Mouse (Mus musculus) midbrain, embryonic 13.5 days (tissue): ENCODE results near the gene Olfr108. TPM values are rescaled to one million over a fixed set of nuclear protein-coding genes. Genes with fewer than 3 reads are reported as not detected.

Experiments used
- ATAC-seq: fragments of 200-750 bp; cut with Nextera tagmentation; 2 replicates; pipeline ENCODE4 v1.8.0; 2017; ENCODE audit warnings: mild to moderate bottlenecking, moderate TSS enrichment, moderate library complexity
- H3K27ac ChIP-seq: fragments of 300-500 bp; sonication (generic); 2 replicates; pipeline ENCODE4 v1.5.1; 2015; ENCODE audit warnings: inconsistent platforms, mild to moderate bottlenecking, moderate library complexity
- H3K27me3 ChIP-seq: fragments of 300-500 bp; sonication (generic); 2 replicates; pipeline ENCODE4 v1.6.1; 2015; ENCODE audit warnings: mild to moderate bottlenecking, inconsistent platforms
- H3K36me3 ChIP-seq: fragments of 300-500 bp; sonication (generic); 2 replicates; pipeline ENCODE4 v1.6.1; 2015; ENCODE audit warnings: mild to moderate bottlenecking, inconsistent platforms
- H3K4me1 ChIP-seq: fragments of 300-500 bp; sonication (generic); replicated peaks from 2 replicates; pipeline ENCODE4 v1.6.1; 2015; ENCODE audit warnings: inconsistent platforms
- H3K4me2 ChIP-seq: fragments of 300-500 bp; sonication (generic); replicated peaks from 2 replicates; pipeline ENCODE4 v1.6.1; 2015; ENCODE audit warnings: moderate library complexity, mild to moderate bottlenecking, inconsistent platforms
- H3K4me3 ChIP-seq: fragments of 300-500 bp; sonication (generic); replicated peaks from 2 replicates; pipeline ENCODE4 v1.5.1; 2015; ENCODE audit warnings: mild to moderate bottlenecking, inconsistent platforms
- H3K9ac ChIP-seq: fragments of 300-500 bp; sonication (generic); replicated peaks from 2 replicates; pipeline ENCODE4 v1.6.1; 2015; ENCODE audit warnings: mild to moderate bottlenecking, inconsistent platforms
- H3K9me3 ChIP-seq: fragments of 300-500 bp; sonication (generic); 2 replicates; pipeline ENCODE4 v1.6.1; 2016; ENCODE audit warnings: mild to moderate bottlenecking, inconsistent platforms
- WGBS: fragments of 180-500 bp; shearing (Covaris S2); methylation state at CpG from one replicate; pipeline ENCODE4 v1.1.7; 2015; 5-methylcytosine and 5-hydroxymethylcytosine counted together
- polyA plus RNA-seq: library from polyadenylated mRNA; unstranded; fragments of >200 nt; fragmentation: Nextera tagmentation; extraction: Ambion mirVana; gene quantifications from 2 replicates; pipeline ENCODE4 v1.2.1, GENCODE M21; 2015

Olfr108 gene
- not detected in 2 replicates for polyA plus RNA-seq

- H3K4me3 ChIP-seq = no peak within 1 kb of the TSS
- H3K27ac ChIP-seq = no peak within 1 kb of the TSS
- H3K9me3 ChIP-seq = no peaks in the 10 kb centered on the region
- H3K27me3 ChIP-seq = no peaks in the 10 kb centered on the region
- no peaks in the 10 kb centered on the region for H3K4me1 ChIP-seq
- no peaks in the 10 kb centered on the region for H3K36me3 ChIP-seq
- H3K4me2 ChIP-seq = no peak within 1 kb of the TSS
- 89% methylated on average over 1 of the region's 1 CpGs for WGBS
- H3K9ac ChIP-seq = no peak within 1 kb of the TSS
- ATAC-seq = no peak
These were observed at the start of gene Olfr108 for GRCm38 (mm10) chr17:37445180-37445579. TSS of gene Olfr108 (plus strand) at chr17:37445480.

GRCm38 (mm10) chr17:37398926-37399325, 46.4 kb upstream of the Olfr108 start, which contains the start of gene Olfr107:
TSS of gene Olfr107 (plus strand) at chr17:37399226.
- Histone ChIP-seq H3K4me1 (no peaks in the 10 kb centered on the region), H3K9me3 (no peaks in the 10 kb centered on the region), H3K27ac (no peak within 1 kb of the TSS), H3K4me2 (no peak within 1 kb of the TSS), H3K9ac (no peak within 1 kb of the TSS), H3K27me3 (no peaks in the 10 kb centered on the region), H3K4me3 (no peak within 1 kb of the TSS), H3K36me3 (no peaks in the 10 kb centered on the region)
- ATAC-seq = no peak
- 84% methylated on average over 3 of the region's 3 CpGs for WGBS

GRCm38 (mm10) chr17:37413380-37413779, 31.9 kb upstream of the Olfr108 start:
- Histone ChIP-seq H3K9me3 (peaks cover 3% of the 10 kb centered on the region; the same call in 1 of the 2 replicates), H3K27me3 (no peaks in the 10 kb centered on the region)
- ATAC-seq = no peak

GRCm38 (mm10) chr17:37458616-37459015, 13.3 kb downstream of the Olfr108 start, which contains the start of gene Olfr109:
TSS of gene Olfr109 (plus strand) at chr17:37458916.
- ATAC-seq = no peak
- WGBS = 89% methylated on average over 1 of the region's 1 CpGs
- no peaks in the 10 kb centered on the region for H3K9me3 ChIP-seq

More at GRCm38 (mm10) chr17:37413380-37413779, 31.9 kb upstream of the Olfr108 start:
- Histone ChIP-seq H3K4me1 (no peaks in the 10 kb centered on the region), H3K4me2 (no peak overlapping the region), H3K27ac (no peak overlapping the region), H3K36me3 (no peaks in the 10 kb centered on the region), H3K4me3 (no peak overlapping the region), H3K9ac (no peak overlapping the region)

GRCm38 (mm10) chr17:37483452-37483851, 38.2 kb downstream of the Olfr108 start, which contains the start of gene H2-M2:
TSS of gene H2-M2 (minus strand) at chr17:37483552.
- ATAC-seq = no peak
- H3K36me3 ChIP-seq = no peaks in the 10 kb centered on the region
- H3K4me3 ChIP-seq = no peak within 1 kb of the TSS
- H3K4me2 ChIP-seq = no peak within 1 kb of the TSS
- H3K27ac ChIP-seq = no peak within 1 kb of the TSS
- no peak within 1 kb of the TSS for H3K9ac ChIP-seq
- WGBS = 84% methylated on average over 2 of the region's 2 CpGs
- H3K27me3 ChIP-seq = no peaks in the 10 kb centered on the region
- no peaks in the 10 kb centered on the region for H3K9me3 ChIP-seq
- no peaks in the 10 kb centered on the region for H3K4me1 ChIP-seq

More at GRCm38 (mm10) chr17:37458616-37459015, 13.3 kb downstream of the Olfr108 start, which contains the start of gene Olfr109:
- H3K27me3 ChIP-seq = no peaks in the 10 kb centered on the region
- no peaks in the 10 kb centered on the region for H3K4me1 ChIP-seq
- H3K4me2 ChIP-seq = no peak within 1 kb of the TSS
- no peak within 1 kb of the TSS for H3K4me3 ChIP-seq
- no peaks in the 10 kb centered on the region for H3K36me3 ChIP-seq
- H3K27ac ChIP-seq = no peak within 1 kb of the TSS
- no peak within 1 kb of the TSS for H3K9ac ChIP-seq

- no peak within 1 kb of the TSS for H3K4me3 ChIP-seq
- H3K27me3 ChIP-seq = no peaks in the 10 kb centered on the region
- H3K27ac ChIP-seq = no peak within 1 kb of the TSS
- no peak within 1 kb of the TSS for H3K9ac ChIP-seq
- 66% methylated on average over 1 of the region's 1 CpGs for WGBS
- no peaks in the 10 kb centered on the region for H3K36me3 ChIP-seq
- no peaks in the 10 kb centered on the region for H3K4me1 ChIP-seq
- no peak within 1 kb of the TSS for H3K4me2 ChIP-seq
- no peak for ATAC-seq
- no peaks in the 10 kb centered on the region for H3K9me3 ChIP-seq
These were observed 46.7 kb downstream of the Olfr108 start, which contains the start of gene Olfr110 for GRCm38 (mm10) chr17:37491930-37492518. TSS of gene Olfr110 (plus strand) at chr17:37492468.

Other genes starting within 250 kb of the Olfr108 start
- not detected in 2 replicates for gene Olfr94, start 244.5 kb upstream of the Olfr108 start, polyA plus RNA-seq
- gene Olfr95, start 232.4 kb upstream of the Olfr108 start, polyA plus RNA-seq = not detected in 2 replicates
- not detected in 2 replicates for gene Olfr96, start 225.3 kb upstream of the Olfr108 start, polyA plus RNA-seq
- gene Olfr97, start 208.2 kb upstream of the Olfr108 start, polyA plus RNA-seq = not detected in 2 replicates
- not detected in 2 replicates for gene Olfr98, start 181.7 kb upstream of the Olfr108 start, polyA plus RNA-seq
- 0.54 and 1.1 TPM in 2 replicates for gene H2-M3, start 175.3 kb upstream of the Olfr108 start, polyA plus RNA-seq
- not detected in 2 replicates for gene Olfr99, start 162.0 kb upstream of the Olfr108 start, polyA plus RNA-seq
- not detected in 2 replicates for gene Olfr101, start 141.2 kb upstream of the Olfr108 start, polyA plus RNA-seq
- gene Olfr102, start 128.4 kb upstream of the Olfr108 start, polyA plus RNA-seq = not detected in 2 replicates
- not detected in 2 replicates for gene Olfr103, start 105.8 kb upstream of the Olfr108 start, polyA plus RNA-seq
- not detected in 2 replicates for gene Olfr104-ps, start 85.9 kb upstream of the Olfr108 start, polyA plus RNA-seq
- not detected in 2 replicates for gene Olfr105-ps, start 66.4 kb upstream of the Olfr108 start, polyA plus RNA-seq
- not detected in 2 replicates for gene Olfr106-ps, start 55.1 kb upstream of the Olfr108 start, polyA plus RNA-seq
- gene Olfr107, start 46.3 kb upstream of the Olfr108 start, polyA plus RNA-seq = not detected in 2 replicates
- not detected in 2 replicates for gene Olfr109, start 13.4 kb downstream of the Olfr108 start, polyA plus RNA-seq
- gene H2-M2, start 38.1 kb downstream of the Olfr108 start, polyA plus RNA-seq = not detected in 2 replicates
- not detected in 2 replicates for gene Olfr110, start 47.0 kb downstream of the Olfr108 start, polyA plus RNA-seq
- not detected in 2 replicates for gene Olfr111, start 62.5 kb downstream of the Olfr108 start, polyA plus RNA-seq
- gene Olfr112, start 124.0 kb downstream of the Olfr108 start, polyA plus RNA-seq = not detected in 2 replicates
- not detected in 2 replicates for gene Olfr113, start 132.2 kb downstream of the Olfr108 start, polyA plus RNA-seq
- not detected in 2 replicates for gene Olfr114, start 147.3 kb downstream of the Olfr108 start, polyA plus RNA-seq
- not detected in 2 replicates for gene Olfr115, start 181.6 kb downstream of the Olfr108 start, polyA plus RNA-seq
- not detected in 2 replicates for gene Olfr116, start 181.7 kb downstream of the Olfr108 start, polyA plus RNA-seq
- gene Olfr117, start 218.3 kb downstream of the Olfr108 start, polyA plus RNA-seq = not detected in 2 replicates
- not detected in 2 replicates for gene Olfr118, start 221.5 kb downstream of the Olfr108 start, polyA plus RNA-seq